In genomic region chr11:57143681-57144080, GRCm38 (mm10) we compare ENCODE assay signal across 16 mouse cellular contexts.
"Had no signal": no experiment of that assay in that cellular context is flagged by ENCODE, and none has a peak within 500 bp of the region (broad histone marks: within the 10 kb centered on the region; RNA-seq: fewer than 3 reads in every experiment).

No protein-coding gene starts in this region.

- H3K4me3 ChIP-seq: midbrain, embryonic 10.5 days; midbrain, embryonic 12.5 days; myocyte; neural tube, embryonic 13.5 days; neural tube, embryonic 15.5 days had no signal

- H3K27ac ChIP-seq: midbrain, embryonic 10.5 days; midbrain, embryonic 12.5 days; neural tube, embryonic 13.5 days; neural tube, embryonic 15.5 days had no signal

- DNase-seq: lung, adult 18-20 months; lung, embryonic 14.5 days; lung, postnatal 10 days; lung, postnatal 4 days; right cerebral cortex, adult 18-20 months; right cerebral cortex, postnatal 25 days; right cerebral cortex, postnatal 4 days; spleen, adult 18-20 months; thymus, adult 18-20 months; thymus, postnatal 14 days; thymus, postnatal 36 days had no signal
